Mouse (Mus musculus): ENCODE results near the gene Dusp14.
A peak's percentile ranks its signal among the peaks of the same experiment; 100 is the strongest.

The Dusp14 gene

DNA sequence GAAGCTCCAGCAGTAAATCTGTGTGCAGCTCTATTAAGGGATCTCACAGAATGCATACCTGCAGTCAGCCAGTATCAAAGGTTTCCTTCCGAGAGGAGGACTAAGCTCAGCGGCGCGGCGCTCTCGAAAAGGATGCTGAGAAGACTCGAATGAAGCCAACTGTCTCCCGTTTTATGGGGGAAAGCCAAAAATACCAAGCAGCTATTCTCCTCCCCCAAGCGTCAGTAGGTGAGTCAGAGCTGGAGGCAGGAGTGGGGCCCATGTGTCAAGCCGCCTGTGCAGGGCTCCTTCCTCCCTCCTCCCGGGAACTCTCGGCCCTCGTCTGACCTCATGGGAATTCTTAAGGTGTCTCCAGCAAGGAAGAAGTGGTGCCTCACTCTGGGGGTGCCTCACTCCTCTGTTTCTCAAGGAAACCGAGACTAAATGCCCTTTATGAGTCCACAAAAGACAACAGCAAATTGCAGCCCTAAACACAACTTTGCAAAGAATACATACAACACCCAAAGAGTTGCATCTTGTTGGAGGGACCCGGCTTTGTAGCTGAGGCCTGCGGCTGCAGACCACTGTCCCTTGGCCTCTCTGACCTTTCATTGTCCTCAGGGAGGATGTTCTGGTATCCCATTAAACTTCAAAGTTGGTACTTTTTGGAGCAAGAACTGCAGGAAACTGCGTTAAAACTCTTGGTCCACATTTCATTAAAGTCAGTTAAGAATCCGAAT is 2.0 kb downstream of the Dusp14 start:
- peak; percentile 66 to 77 for DNase-seq

DNA sequence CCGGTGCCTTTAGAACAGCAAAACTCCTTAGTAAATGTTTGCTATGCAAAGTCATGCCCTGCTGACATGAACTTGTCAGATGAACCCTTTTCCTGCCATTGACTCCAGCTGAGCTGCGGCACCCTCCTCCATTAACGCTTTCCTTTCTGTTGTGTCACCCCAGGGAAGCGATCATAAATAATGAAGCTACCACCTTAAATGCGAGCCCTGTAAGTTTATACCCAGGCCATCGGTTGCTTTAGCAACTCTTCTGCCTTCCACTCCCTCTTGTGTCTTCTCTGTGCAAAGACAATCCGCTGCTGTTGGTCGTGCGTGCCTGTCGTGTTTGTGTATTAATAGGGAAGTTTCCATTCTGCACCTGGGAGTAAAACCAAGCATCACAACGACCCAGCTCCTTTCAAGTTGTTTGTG is 3.0 kb downstream of the Dusp14 start:
- DNase-seq: peak in 1 of 2 experiments; percentile 38

DNA sequence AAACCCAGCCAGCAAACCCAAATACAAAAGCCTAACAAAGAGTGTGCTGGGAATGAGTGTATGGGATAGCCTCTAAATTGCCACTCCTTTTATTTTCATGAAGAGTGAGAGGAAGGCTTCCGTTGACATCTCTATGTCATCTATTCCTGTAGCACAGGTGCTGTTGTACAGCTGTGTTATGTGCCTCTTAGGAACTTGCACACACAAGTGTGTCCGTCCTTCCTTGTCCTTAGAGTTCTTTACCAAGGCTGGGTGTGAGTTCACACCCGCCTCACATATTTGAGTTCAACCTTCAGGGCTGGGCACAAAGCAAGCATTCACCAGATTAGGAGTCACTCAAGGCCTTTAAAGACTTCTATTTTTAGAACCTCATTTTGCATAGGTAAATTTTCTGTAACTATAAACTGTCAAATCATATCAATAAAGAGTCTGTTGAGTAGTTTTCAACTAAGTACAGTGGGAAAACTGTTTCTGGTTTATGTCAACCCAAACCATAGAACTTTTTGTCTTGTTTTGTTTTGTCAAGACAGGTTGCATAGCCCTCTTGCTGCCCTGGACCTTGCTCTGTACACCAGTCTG is 5.3 kb downstream of the Dusp14 start:
- DNase-seq: no peak

DNA sequence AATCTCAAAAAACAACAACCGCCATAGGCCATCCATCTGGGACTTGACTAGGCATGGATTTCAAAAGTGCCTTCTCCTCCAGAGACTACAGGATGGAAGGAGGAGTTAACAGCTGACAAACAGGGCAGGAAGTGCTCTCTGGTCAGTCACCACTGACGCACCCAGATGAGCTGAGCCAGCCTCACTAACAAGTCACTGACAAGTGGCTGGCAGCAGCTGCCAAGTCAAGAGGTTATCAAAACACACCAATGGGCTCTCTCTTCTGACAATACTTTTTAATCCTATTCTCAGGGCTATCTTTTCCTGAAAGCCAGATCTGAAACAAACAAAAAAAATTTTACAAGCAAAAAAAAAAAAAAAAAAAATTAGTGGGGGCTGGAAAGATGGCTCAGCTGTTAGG is 6.3 kb downstream of the Dusp14 start:
- peak in 1 of 2 experiments; percentile 59 for DNase-seq

DNA sequence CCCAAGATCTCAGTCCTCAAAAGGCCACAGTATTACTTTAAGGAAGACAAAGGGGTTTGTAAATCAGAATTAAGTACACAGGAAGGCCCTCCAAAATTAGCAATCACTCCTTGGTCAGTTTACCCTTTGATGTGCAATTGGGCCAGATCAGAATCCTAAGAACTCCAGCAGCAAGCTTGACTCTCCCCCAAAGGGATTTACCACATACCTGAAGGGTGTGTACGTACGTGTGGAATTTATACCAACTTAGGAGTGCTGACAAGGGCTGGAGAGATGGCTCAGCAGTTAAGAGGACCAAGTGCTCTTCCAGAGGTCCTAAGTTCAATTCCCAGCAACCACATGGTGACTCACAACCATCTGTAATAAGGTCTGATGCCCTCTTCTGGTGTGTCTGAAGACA is 7.2 kb downstream of the Dusp14 start:
- no peak for DNase-seq

DNA sequence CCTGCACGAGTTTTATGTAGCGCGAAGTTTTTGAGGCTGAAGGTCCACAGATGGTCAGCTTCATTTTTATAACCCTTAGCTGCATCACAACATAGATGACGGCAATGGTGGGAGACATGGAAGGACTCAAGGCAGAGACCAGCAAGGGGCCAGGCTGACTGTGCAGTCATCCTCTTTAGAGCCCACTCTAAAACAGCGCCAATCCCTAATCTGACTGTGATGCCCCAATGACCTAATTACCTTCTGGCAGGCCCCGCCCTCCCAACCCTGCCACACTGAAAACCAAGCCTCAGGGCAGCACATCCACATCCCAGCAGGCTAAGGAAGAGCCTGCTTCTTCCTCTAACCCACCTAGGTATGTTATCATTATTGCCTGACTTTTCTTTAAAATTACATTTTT is 8.4 kb downstream of the Dusp14 start:
- no peak for DNase-seq

DNA sequence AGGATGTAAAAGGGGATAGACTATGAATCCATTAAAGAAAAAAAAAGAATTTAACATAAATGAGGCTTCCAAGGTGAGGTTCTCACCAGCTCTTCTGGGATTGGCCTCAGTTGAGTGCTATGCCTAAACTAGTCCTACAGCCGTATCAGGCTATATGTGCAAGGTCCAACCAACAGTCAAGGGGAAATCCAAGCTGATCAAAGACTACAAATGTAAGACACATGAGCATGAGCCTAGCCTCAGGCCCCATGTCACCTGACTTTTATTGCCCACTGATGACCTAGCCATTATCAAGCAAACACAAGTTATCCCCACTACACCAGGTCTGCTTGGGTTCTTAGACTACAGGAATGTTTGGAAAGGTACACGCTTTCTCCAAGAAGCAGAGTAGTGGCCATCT is 9.3 kb downstream of the Dusp14 start:
- no peak for DNase-seq

DNA sequence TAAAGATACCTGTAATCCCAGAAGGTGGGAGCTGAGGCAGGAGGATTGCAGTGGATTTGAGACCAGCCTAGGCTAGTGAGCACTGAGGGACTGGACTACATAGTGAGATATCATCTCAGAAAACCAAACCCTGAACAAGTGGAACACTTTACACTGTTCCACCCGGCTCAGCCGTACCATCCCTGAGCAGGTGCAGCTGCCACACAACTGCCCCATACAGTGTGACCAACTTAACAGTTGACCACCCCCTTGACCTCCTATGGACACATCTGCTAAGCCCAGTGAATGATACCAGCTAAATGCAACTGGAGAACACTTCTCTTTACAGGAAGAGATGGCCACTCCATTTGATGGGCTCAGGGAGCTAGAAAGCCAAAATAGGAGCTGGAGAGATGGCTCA is 11.6 kb downstream of the Dusp14 start:
- DNase-seq: no peak

DNA sequence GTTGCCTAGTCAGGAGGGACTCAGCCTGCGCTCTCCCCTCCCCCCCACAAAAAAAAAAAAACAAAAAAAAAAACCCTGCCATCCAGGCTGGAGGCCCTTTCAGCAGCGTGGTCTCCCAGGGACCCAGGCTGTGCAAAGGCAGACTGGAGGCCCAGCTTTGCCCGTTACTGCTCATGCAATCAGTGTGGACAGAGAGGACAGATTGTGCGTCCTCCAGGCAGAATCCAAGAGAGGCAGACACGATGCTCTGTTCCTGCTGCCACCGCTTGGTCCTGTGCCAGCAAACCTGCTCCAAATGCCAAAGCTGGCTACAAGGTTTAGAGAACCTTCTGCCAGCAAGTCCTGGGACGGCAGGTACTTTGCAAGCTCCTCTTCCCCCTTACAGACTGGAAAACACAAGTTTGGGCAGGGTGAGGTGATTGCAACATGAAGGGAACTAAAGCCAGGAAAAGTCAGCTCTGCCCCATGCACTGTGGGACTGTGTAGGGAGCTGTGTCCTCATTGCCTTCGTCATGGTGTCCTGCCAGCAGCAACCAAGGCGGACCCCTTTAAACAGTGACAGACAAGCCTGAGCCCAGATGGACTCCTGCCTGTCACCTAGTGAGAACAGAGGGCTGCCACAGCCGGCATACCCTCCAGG is 15.4 kb downstream of the Dusp14 start:
- DNase-seq: peak; percentile 37 to 69

DNA sequence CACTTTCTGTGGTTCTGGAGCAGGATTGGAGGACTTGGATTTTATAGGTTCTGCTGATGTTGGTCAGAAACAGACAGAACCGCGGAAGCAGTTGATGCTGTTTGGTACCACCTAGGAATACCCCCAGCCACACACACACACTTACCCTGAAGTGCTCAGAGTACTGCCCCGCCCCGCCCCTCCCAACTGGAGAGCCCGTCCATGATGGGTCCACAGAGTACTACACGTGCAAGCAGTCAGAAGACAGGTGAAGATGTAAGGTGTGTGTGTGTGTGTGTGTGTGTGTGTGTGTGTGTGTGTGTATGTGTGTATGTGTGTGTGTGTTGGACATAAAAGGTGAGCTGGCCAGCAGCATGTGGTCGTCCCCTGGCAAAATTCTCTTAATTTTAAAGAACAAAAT is 16.0 kb downstream of the Dusp14 start:
- no peak for DNase-seq

DNA sequence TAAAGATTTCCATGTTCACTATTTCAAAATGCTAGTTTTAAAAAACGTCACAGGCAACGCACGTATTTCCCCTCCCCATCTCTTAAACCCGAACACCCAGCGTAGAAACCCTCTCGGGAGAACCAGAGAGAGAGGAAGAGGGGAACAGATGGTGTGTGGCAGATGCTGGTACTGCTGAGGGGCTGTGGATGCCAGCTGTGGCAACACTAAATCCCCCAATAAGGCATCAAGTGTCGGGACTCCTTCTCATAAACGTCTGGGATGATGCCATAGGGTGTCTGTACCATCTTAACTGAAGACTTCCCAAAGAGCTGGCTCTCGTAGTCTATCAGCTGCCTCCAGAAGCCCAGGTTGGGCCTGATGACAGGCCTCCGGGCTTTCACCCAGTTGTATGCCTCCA is 20.6 kb downstream of the Dusp14 start:
- no peak for DNase-seq

DNA sequence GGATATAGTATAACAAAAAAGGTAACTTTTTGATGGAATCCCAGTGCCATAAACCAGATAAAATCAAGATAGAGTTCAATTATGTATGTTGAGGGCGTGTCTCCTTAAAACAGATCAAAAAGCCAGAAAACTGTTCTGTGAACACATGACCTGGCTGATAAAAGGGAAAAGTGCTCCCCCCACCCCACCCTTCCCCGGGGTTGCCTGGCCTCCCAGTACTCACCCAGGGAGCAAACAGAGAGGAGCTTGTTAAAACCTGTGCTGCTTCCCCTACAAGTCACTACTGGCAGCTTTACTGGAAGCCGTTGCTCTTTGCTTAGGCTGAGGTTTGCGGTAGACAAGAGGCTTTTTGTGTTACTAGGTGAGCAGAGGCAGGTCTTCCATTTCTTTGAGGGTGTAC is 21.8 kb downstream of the Dusp14 start:
- DNase-seq: no peak

DNA sequence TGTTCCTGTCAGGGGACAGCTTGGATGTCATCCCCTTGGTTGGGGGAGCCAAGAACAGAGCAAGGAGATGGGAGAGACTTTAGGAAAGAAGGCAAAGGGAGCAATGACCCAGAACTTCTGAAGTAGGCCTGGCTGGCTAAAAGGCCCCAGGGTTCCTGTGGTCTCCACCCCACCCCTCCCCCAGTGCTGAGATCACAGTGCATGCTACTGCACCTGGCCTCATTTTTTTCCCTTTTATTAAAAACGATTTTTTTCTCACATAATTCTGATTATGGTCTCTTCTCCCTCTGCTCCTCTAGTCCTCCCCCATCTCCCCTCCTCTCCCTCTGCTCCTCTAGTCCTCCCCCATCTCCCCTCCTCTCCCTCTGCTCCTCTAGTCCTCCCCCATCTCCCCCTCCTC is 24.1 kb downstream of the Dusp14 start:
- DNase-seq: no peak

DNA sequence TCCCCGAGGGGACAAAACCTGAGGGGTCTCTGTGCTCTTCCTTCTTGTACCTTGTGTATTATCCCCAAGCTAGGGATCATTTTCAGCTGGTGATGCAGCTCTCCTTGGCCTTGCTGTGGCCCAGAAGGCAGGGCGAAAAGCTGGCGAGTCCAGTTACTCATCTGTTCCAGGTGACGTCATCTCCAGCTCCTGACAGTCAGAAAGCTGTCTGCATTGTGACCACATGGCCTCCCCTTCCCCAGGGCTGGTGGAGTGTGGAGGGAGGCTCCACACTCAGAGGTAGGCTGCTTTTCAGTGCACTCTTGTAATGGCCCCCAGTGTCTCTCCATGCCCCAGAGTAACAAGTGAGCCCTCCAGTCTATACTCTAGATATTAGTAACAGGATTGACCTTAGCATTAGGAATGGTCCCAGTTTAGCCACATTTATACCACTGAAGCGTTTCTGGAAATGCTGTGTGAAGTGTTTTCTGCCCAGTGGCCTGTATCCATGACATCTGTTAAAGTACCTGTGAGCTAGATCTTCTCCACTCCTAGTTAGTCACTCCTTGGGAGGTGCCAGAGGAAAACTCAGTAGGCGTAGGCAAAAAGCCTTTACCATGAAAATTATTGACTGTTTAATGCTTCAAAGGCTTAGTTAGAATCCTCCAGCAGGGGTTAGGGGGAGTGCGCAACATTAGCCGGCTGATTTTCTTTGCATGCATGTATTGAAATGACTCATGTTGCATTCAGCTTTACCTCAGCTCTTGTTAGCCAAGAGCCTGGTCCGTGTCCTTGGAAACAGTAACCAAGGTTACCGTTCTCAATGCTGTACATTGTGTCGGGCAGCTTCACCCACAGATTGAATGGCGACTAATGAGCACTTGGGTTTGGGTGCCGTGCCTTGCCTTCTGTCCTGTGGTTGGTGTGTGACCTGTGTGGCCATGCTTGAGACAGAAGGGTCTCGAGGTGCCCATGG is 26.0 kb downstream of the Dusp14 start:
- peak in 1 of 2 experiments; percentile 60 for DNase-seq

DNA sequence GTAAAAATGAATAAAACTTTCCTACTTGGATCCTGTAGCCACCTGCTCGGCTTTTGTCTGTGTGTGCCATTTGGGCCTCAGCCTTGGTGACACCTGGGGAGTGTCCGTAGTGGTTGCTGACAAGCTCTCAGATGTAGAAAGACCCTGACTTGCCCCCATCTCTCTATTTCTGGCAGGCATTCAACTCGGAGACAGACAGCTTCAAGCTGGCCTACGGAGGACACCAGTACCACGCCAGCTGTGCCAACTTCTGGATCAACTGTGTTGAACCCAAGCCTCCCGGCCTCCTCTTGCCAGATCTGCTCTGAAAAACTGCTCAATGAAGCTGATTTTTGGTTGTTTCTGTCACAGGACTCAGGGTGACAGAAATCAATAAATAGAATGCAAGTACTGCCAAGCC is 28.4 kb downstream of the Dusp14 start:
- DNase-seq: peak; percentile 23 to 35

DNA sequence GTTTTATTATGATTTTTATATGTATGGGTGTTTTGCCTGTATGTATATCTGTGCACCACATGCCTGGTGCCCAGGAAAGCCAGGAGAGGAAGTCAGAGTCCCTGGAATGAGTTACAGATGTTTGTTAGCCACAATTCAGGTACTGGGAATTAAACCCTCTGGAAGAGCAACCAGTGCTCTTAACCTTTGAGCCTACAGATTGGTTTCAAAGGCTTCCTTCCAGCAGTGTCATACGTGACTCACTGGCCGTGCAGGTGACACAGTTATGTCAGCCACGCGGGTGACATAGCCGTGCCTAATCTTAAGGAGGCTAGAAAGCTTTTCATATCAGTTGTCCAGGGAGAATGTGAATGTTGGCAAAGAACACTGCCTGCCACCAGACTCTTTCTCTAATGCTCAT is 35.4 kb downstream of the Dusp14 start:
- DNase-seq: no peak

DNA sequence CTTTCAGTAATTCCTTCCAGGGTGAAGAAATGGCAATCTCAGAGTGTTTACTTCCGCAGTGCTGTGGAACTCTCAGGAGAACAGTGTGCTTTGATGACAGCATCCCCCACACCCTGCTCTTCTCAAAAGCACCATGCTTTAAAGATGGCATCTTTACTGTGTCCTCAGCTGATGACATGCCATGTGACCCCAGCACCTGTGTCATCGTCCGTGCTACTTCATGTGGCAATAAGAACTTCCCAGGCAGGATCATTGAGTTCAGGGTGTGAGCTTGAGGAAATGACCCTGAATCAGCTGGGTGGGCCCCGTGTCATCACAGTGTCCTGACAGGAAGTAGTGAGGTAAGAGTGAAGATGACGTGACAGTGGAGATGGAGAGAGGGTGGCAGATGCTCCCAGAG is 36.5 kb downstream of the Dusp14 start:
- DNase-seq: no peak

DNA sequence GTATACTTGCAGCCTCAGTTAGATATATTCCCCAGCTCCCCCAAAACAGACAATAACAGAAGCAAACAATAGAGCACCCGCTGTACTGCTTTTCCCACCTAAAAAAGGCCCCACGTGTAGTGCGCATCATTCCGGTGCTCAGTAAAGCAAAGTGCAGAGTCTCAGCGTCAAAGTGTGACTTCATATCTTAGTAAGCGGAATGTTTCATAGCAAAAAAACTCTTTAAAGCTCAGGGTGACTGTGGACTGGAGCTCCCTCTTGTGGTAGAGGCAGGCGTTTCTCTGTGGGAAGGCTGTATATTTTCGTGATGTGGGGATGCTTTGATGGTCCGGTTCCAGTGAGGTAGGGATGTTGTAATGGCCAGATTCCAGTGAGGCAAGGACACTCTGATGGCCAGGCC is 37.1 kb downstream of the Dusp14 start:
- DNase-seq: peak; percentile 43 to 59

DNA sequence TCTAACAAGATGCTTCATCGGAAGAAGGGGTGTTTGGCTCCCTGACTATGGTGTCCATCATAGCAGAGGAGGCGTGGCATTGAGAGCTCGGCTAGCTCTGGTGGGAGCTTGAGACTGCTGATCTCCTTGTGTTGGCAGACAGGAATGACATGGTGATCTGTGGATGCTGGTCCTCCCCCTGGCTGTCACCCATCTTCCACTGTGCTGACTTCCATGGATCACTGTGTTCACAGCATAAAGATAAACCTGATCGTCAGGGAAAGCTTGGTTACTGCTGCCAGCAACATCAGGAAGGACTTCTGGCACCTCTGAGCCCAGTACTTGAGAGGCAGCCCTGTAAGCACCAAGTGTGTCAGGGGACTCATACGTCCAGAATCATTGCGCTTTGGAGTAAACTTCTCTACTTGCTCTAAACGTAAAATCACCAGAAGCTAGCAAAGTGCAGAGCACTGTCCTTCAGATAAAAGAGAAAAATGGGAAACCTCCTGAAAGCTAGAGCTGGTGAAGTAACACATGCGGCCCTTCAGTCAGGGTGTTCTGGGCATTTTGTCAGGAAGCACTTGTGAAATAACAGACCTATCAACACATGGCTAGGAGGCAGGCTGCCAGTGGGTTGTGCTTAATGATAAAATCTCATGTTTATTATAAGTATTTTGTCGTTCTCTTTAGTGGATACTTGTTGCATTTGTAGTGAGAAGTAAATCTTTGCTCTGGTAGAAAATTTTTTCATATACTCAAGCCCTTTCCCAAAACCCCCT is 40.6 kb downstream of the Dusp14 start:
- peak; percentile 73 to 88 for DNase-seq

DNA sequence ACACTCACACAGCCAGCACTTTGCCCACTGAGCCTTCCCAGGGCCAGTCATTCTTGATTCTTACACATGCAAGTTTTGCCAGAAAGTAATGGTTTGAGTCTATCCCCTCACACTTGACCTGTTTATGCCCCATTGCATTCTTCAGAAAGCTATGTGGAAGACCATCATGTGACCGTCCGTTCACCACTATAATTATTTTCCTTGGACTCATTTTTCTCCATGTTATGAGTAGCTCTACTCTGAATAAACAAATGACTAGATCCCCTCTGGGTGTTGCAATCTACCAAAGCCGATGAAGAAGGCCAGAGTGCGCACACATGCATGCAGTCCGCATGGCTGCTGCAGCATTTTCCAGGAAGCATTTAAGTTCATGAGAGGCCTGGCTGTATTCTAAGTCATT is 41.8 kb downstream of the Dusp14 start:
- no peak for DNase-seq

DNA sequence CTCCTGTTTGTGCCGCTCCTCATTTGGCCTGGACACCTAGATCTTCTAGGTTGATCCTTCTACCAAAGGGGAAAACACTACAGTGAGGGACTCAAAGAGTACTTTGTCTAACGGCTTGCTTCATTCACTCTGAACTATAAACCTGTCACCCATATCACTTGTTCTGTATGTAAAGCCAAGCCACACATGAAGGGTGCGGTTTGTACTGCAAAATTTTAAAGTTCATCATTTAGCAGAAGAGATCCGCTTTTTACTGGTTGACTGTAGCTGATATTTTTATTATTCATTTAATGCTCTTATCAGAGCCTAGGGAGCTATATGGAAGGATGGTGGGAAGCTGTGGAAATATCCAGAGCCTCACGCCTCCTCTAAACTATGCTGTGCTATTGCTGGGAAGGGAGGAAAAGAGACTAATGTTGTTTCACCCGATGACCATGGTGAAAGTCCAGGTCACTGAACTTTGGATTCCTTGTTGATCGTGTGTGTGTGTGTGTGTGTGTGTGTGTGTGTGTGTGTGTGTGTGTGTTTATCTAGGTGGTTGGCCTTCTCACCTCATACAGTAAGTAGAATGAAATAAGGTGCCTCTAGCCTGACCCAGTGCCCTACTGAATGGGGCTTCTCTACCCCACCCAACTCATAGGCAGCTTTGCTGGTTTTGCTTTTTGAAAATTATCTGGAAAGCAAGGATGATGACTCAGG is 52.1 kb downstream of the Dusp14 start:
- no peak for DNase-seq
